Mouse (Mus musculus) embryonic facial prominence, embryonic 13.5 days (tissue): ENCODE results near the gene Tmem170. TPM values are rescaled to one million over a fixed set of nuclear protein-coding genes. Genes with fewer than 3 reads are reported as not detected.

Experiments
- ATAC-seq: fragments of 200-750 bp; cut with Nextera tagmentation; 2 replicates; pipeline ENCODE4 v1.8.0; 2017; ENCODE audit warnings: low read depth; ENCODE audit not compliant: insufficient number of reproducible peaks, insufficient read depth, low FRiP score, low TSS enrichment
- H3K27ac ChIP-seq: fragments of 300-500 bp; sonication (generic); 2 replicates; pipeline ENCODE4 v1.5.1; 2015; ENCODE audit warnings: moderate library complexity, mild to moderate bottlenecking, inconsistent platforms
- H3K27me3 ChIP-seq: fragments of 300-500 bp; sonication (generic); 2 replicates; pipeline ENCODE4 v1.6.1; 2015; ENCODE audit warnings: mild to moderate bottlenecking, inconsistent platforms
- H3K36me3 ChIP-seq: fragments of 300-500 bp; sonication (generic); 2 replicates; pipeline ENCODE4 v1.6.1; 2015; ENCODE audit warnings: mild to moderate bottlenecking, inconsistent platforms
- H3K4me1 ChIP-seq: fragments of 300-500 bp; sonication (generic); 2 replicates; pipeline ENCODE4 v1.6.1; 2015; ENCODE audit warnings: inconsistent platforms
- H3K4me2 ChIP-seq: fragments of 300-500 bp; sonication (generic); 2 replicates; pipeline ENCODE4 v1.6.1; 2015; ENCODE audit warnings: moderate library complexity, mild to moderate bottlenecking, inconsistent platforms
- H3K4me3 ChIP-seq: fragments of 300-500 bp; sonication (generic); 2 replicates; pipeline ENCODE4 v1.5.1; 2015; ENCODE audit warnings: mild to moderate bottlenecking, inconsistent platforms
- H3K9ac ChIP-seq: fragments of 300-500 bp; sonication (generic); 2 replicates; pipeline ENCODE4 v1.6.1; 2015; ENCODE audit warnings: mild to moderate bottlenecking, inconsistent platforms
- H3K9me3 ChIP-seq: fragments of 300-500 bp; sonication (generic); 2 replicates; pipeline ENCODE4 v1.6.1; 2016; ENCODE audit warnings: inconsistent platforms
- WGBS: fragments of 180-500 bp; shearing (Covaris S2); methylation state at CpG from one replicate; pipeline ENCODE4 v1.1.7; 2015; ENCODE audit warnings: mixed read lengths; 5-methylcytosine and 5-hydroxymethylcytosine counted together
- polyA plus RNA-seq: library from polyadenylated mRNA; unstranded; fragments of >200 nt; fragmentation: Nextera tagmentation; extraction: Ambion mirVana; gene quantifications from 2 replicates; pipeline ENCODE4 v1.2.1, GENCODE M21; 2015

The Tmem170 gene
- 8.3 and 8.6 TPM in 2 replicates for polyA plus RNA-seq

- H3K4me1 ChIP-seq: peaks cover 8% of the 10 kb centered on the region
- under 1% methylated on average over 52 of the region's 53 CpGs for WGBS
- peaks cover 13% of the 10 kb centered on the region for H3K36me3 ChIP-seq
- peak within 1 kb of the TSS; percentile 80 for H3K9ac ChIP-seq
- no peaks in the 10 kb centered on the region for H3K27me3 ChIP-seq
- ATAC-seq: peak; percentile 95
- peak within 1 kb of the TSS; percentile 81 for H3K4me3 ChIP-seq
- peak within 1 kb of the TSS; percentile 76 for H3K27ac ChIP-seq
- H3K4me2 ChIP-seq: peak within 1 kb of the TSS; percentile 66
- H3K9me3 ChIP-seq: no peaks in the 10 kb centered on the region
Observed at GRCm38 (mm10) chr8:111876355-111876948, at the start of gene Tmem170. Tmem170 (minus strand) TSS chr8:111876750.

DNA sequence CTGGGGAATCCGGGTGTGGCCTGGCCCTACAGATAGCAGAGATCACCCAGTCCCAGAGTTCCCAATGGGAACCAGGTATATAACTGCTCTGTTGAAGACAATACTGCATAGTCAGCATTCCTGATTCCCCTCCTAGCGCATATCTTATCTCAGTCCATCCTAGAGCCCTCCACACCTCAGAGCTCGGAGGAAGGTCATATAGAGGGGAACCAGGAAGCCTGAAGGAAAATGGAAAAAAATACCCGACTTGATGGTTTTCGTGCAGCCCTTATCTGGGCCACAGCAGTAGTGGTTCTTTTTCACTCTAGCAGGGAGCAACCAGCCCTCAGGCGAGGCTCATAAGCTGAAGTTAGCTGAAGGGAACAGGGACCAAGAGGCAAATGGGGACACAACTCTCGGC is 48.4 kb upstream of the Tmem170 start:
- ATAC-seq: no peak
- Histone ChIP-seq H3K9me3 (no peaks in the 10 kb centered on the region), H3K27ac (no peak overlapping the region), H3K4me1 (no peaks in the 10 kb centered on the region), H3K4me2 (no peak overlapping the region), H3K36me3 (no peaks in the 10 kb centered on the region), H3K27me3 (no peaks in the 10 kb centered on the region), H3K9ac (no peak overlapping the region), H3K4me3 (no peak overlapping the region)
- WGBS: 76% methylated on average over 7 of the region's 7 CpGs

DNA sequence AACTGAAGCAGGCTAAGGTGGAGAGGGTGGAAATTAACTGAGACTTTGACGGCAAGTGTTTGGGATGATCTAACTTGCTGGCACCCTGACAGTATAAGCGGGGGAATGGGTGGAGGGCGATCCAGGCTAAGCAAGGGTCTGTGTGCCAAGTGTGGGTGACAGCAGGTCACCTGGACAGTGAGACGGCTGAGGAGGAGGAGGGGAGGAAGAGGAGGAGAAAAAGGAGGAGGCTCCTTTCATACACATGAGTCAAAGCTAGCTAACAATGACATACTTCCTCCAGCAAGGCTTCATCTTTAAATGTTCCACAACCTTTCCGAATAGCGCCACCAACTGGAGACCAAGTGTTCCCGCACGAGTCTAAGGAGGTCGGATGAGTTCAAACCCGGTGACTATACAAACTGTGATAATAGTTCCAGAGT is 46.8 kb upstream of the Tmem170 start:
- H3K9me3 ChIP-seq: no peaks in the 10 kb centered on the region
- no peak overlapping the region for H3K4me2 ChIP-seq
- no peak overlapping the region for H3K27ac ChIP-seq
- no peaks in the 10 kb centered on the region for H3K4me1 ChIP-seq
- no peaks in the 10 kb centered on the region for H3K27me3 ChIP-seq
- peaks cover 5% of the 10 kb centered on the region for H3K36me3 ChIP-seq
- 27% methylated on average over 10 of the region's 10 CpGs for WGBS
- ATAC-seq: no peak
- H3K4me3 ChIP-seq: no peak overlapping the region
- H3K9ac ChIP-seq: no peak overlapping the region

- Histone ChIP-seq H3K27ac (no peak overlapping the region), H3K9me3 (no peaks in the 10 kb centered on the region), H3K4me1 (no peaks in the 10 kb centered on the region), H3K4me2 (no peak overlapping the region), H3K9ac (no peak overlapping the region), H3K27me3 (no peaks in the 10 kb centered on the region), H3K4me3 (no peak overlapping the region), H3K36me3 (peaks cover 10% of the 10 kb centered on the region)
- ATAC-seq: no peak
- WGBS: 80% methylated on average over 4 of the region's 4 CpGs
Observed at GRCm38 (mm10) chr8:111920971-111921370, 44.4 kb upstream of the Tmem170 start.

DNA sequence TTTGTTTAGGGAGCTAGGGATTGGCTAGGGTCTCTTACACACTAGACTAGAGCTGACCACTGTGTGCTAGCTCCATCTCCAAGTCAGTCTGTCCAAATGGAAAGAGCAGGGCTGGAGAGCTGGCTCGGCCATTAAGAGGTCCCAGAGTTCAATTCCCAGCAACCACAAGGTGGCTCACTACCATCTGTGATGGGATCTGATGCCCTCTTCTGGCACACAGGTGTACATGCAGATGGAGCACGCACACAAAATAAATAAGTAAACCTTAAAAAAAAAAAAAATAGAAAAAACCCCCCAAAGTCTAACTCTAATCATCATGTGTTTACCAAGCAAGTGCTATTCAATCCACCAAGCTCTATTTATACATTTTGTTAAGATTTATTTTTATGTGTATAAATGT is 43.1 kb upstream of the Tmem170 start:
- Histone ChIP-seq H3K4me3 (no peak overlapping the region), H3K4me2 (no peak overlapping the region), H3K9ac (no peak overlapping the region), H3K27me3 (no peaks in the 10 kb centered on the region), H3K9me3 (no peaks in the 10 kb centered on the region), H3K27ac (no peak overlapping the region), H3K36me3 (peaks cover 10% of the 10 kb centered on the region), H3K4me1 (peaks cover 4% of the 10 kb centered on the region)
- 84% methylated on average over 2 of the region's 2 CpGs for WGBS
- no peak for ATAC-seq

- H3K36me3 ChIP-seq: peaks cover under 1% of the 10 kb centered on the region; the same call in 1 of the 2 replicates
- H3K4me2 ChIP-seq: peak overlapping the region; percentile 47
- no peaks in the 10 kb centered on the region for H3K9me3 ChIP-seq
- peaks cover 21% of the 10 kb centered on the region for H3K27me3 ChIP-seq
- H3K9ac ChIP-seq: peak overlapping the region; percentile 32; the same call in 1 of the 2 replicates
- peaks cover 38% of the 10 kb centered on the region for H3K4me1 ChIP-seq
- peak overlapping the region; percentile 48; the same call in 1 of the 2 replicates for H3K27ac ChIP-seq
- peak overlapping the region; percentile 9; the same call in 1 of the 2 replicates for H3K4me3 ChIP-seq
- ATAC-seq: 0 out of 2 replicates have a peak, but pooled peaks have one; percentile 29
- WGBS: 23% methylated on average over 12 of the region's 12 CpGs
Observed at GRCm38 (mm10) chr8:111912860-111913432, 36.4 kb upstream of the Tmem170 start.

- Histone ChIP-seq H3K9me3 (no peaks in the 10 kb centered on the region), H3K27me3 (peaks cover 21% of the 10 kb centered on the region), H3K4me2 (no peak overlapping the region), H3K27ac (no peak overlapping the region), H3K4me3 (no peak overlapping the region), H3K4me1 (peaks cover 38% of the 10 kb centered on the region), H3K9ac (no peak overlapping the region), H3K36me3 (no peaks in the 10 kb centered on the region)
- no peak for ATAC-seq
- WGBS: 34% methylated on average over 7 of the region's 7 CpGs
Observed at GRCm38 (mm10) chr8:111911572-111911971, 35.0 kb upstream of the Tmem170 start.

DNA sequence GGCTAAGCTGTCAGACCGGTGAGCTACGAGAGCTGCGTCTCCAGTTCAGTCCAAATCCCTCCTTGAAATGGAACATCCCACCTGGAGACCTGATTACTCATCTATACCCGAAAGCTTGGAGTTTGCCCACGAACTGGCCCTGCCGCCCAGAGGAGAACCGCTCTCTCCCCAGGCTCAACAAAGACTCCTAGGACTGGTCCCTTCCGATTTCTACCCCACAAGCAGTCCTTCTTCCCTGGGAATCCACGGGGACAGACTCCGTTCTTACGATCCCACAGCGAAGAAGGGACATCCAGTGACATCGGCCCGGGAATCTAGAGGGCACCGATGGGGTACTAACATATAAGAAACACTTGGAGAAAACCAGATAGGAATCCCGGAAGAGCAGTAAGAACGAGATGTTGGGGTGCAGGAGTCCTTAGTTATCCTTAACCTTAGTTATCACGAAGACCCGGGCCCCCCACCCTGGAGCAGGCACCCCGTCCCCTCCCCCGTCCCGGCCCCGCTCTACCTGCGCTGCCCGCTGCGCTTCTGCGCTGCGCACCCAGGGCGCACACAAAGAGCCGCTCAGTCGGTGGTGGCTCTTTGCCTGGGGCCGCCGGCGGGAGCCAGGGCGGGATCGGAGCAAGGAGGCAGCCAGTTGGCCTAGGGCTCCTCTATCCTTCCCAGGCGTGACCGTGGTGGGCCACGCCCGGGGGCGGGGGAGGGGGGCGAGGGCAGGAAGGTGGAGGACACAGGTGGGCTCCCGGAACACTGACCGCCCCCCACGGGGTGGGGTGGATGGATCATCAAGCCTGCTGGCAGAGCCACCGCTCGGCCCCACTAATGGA is 33.3 kb upstream of the Tmem170 start, which contains the start of gene Chst5:
TSS of gene Chst5 (minus strand) at position 827 of the 830 bp plus-strand sequence.
- 0 out of 2 replicates have a peak, but pooled peaks have one; percentile 23 for ATAC-seq
- peak within 1 kb of the TSS; percentile 46 for H3K4me3 ChIP-seq
- H3K9me3 ChIP-seq: no peaks in the 10 kb centered on the region
- WGBS: 4% methylated on average over 47 of the region's 47 CpGs
- no peak within 1 kb of the TSS for H3K27ac ChIP-seq
- peaks cover 21% of the 10 kb centered on the region for H3K27me3 ChIP-seq
- peak within 1 kb of the TSS; percentile 72 for H3K9ac ChIP-seq
- H3K4me1 ChIP-seq: peaks cover 36% of the 10 kb centered on the region
- peak within 1 kb of the TSS; percentile 71 for H3K4me2 ChIP-seq
- no peaks in the 10 kb centered on the region for H3K36me3 ChIP-seq

DNA sequence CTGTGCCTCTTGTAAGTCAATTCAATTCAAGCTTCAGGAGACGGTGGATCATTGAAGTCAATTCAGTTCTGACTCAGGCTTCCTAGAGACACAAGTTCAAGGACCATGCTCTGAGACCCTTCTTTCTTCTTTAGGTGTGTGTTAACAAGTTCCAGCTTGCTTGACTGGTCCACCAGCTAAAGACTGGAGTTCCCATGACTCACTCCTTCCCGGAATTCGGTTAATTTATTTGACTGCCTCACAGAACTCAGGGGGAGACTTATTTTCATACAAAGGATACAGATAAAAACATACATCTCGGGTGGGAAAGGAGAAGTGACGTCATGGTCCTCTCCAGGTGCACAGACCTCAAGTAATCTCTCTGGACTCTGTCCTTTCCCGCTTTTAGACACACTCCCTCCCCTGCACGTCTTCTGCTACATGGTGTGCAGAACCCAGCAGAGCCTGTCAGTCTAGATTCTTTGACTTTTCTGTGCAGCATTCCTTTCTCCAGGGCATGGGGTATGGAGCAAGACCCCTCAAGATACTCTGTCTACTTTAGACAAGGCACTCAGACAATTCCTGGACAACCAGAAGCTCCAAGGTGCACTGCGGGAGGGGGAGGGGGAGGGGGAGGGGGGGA is 29.1 kb upstream of the Tmem170 start:
- peaks cover 17% of the 10 kb centered on the region for H3K27me3 ChIP-seq
- no peaks in the 10 kb centered on the region for H3K36me3 ChIP-seq
- H3K9me3 ChIP-seq: no peaks in the 10 kb centered on the region
- 50% methylated on average over 7 of the region's 8 CpGs for WGBS
- no peak overlapping the region for H3K27ac ChIP-seq
- no peak overlapping the region for H3K4me2 ChIP-seq
- peaks cover 22% of the 10 kb centered on the region for H3K4me1 ChIP-seq
- H3K9ac ChIP-seq: no peak overlapping the region
- H3K4me3 ChIP-seq: no peak overlapping the region
- no peak for ATAC-seq

- Histone ChIP-seq H3K36me3 (no peaks in the 10 kb centered on the region), H3K9ac (peak overlapping the region; percentile 0; the same call in 1 of the 2 replicates), H3K9me3 (no peaks in the 10 kb centered on the region), H3K4me1 (peaks cover 7% of the 10 kb centered on the region), H3K4me3 (no peak overlapping the region), H3K27ac (no peak overlapping the region), H3K4me2 (no peak overlapping the region), H3K27me3 (no peaks in the 10 kb centered on the region)
- ATAC-seq: no peak
- WGBS: 14% methylated on average over 5 of the region's 5 CpGs
Observed at GRCm38 (mm10) chr8:111902080-111902479, 25.5 kb upstream of the Tmem170 start.

- Histone ChIP-seq H3K4me1 (peaks cover 11% of the 10 kb centered on the region), H3K9me3 (0 out of 2 replicates have a peak, but pooled peaks cover 3% of the 10 kb centered on the region), H3K36me3 (no peaks in the 10 kb centered on the region), H3K4me2 (no peak overlapping the region), H3K4me3 (no peak overlapping the region), H3K27me3 (no peaks in the 10 kb centered on the region), H3K9ac (no peak overlapping the region), H3K27ac (no peak overlapping the region)
- WGBS: 37% methylated on average over 10 of the region's 10 CpGs
- no peak for ATAC-seq
Observed at GRCm38 (mm10) chr8:111898586-111898985, 22.0 kb upstream of the Tmem170 start.
